Mouse (Mus musculus) thymus, adult 2 months (tissue): ENCODE results near the gene a.

Experiments
- CTCF ChIP-seq: fragments of 200-500 bp; IDR thresholded peaks from 2 replicates; pipeline ENCODE4 v1.5.1; 2012; ENCODE audit warnings: mild to moderate bottlenecking, control low read depth, low read length, moderate library complexity, borderline replicate concordance; ENCODE audit not compliant: control insufficient read depth, poor library complexity, insufficient read depth; ENCODE audit errors: extremely low read depth
- POLR2A ChIP-seq: fragments of 200-500 bp; IDR thresholded peaks from 2 replicates; pipeline ENCODE4 v1.6.1; 2012; ENCODE audit warnings: mild to moderate bottlenecking, low read length, control low read depth, moderate library complexity; ENCODE audit not compliant: control insufficient read depth, poor library complexity, insufficient read depth; ENCODE audit errors: extremely low read depth

DNA sequence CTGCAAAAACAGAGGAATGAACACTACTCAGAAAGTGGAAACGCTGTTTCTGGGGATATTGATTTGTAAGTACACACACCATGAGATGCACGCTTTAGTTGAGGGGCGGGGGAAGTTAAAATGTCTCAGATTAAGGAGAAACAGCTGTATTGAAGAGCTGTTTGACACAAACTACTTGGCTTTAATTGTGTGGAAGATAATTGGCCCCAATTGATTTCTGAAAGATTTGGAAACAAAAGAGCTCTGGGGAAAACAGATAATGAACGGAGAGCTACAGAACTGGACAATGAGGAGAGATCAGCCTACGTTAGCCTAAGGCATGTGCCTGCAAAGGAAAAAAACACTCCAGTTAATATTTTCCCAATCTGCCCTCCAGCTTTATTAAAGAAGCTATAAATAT, 172.0 kb downstream of the a start:
- no peak for TF ChIP-seq POLR2A
- TF ChIP-seq CTCF = no peak
